Mouse (Mus musculus) forebrain, embryonic 13.5 days (tissue): ENCODE measurements around the gene Rex1bd. TPM values are rescaled to one million over a fixed set of nuclear protein-coding genes. Genes with fewer than 3 reads are reported as not detected.

Experiments used
- ATAC-seq: fragments of 200-750 bp; cut with Nextera tagmentation; 2 replicates; pipeline ENCODE4 v1.8.0; 2017
- H3K27ac ChIP-seq: fragments of 300-500 bp; sonication (generic); 2 replicates; pipeline ENCODE4 v1.5.1; 2015; ENCODE audit warnings: inconsistent platforms, mild to moderate bottlenecking, moderate library complexity
- H3K27me3 ChIP-seq: fragments of 300-500 bp; sonication (generic); 2 replicates; pipeline ENCODE4 v1.6.1; 2015; ENCODE audit warnings: mild to moderate bottlenecking, inconsistent platforms
- H3K36me3 ChIP-seq: fragments of 300-500 bp; sonication (generic); 2 replicates; pipeline ENCODE4 v1.6.1; 2015; ENCODE audit warnings: mild to moderate bottlenecking, inconsistent platforms; ENCODE audit not compliant: poor library complexity, severe bottlenecking
- H3K4me1 ChIP-seq: fragments of 300-500 bp; sonication (generic); 2 replicates; pipeline ENCODE4 v1.6.1; 2015; ENCODE audit warnings: inconsistent platforms
- H3K4me2 ChIP-seq: fragments of 300-500 bp; sonication (generic); 2 replicates; pipeline ENCODE4 v1.6.1; 2015; ENCODE audit warnings: inconsistent platforms, mild to moderate bottlenecking, moderate library complexity
- H3K4me3 ChIP-seq: fragments of 300-500 bp; sonication (generic); 2 replicates; pipeline ENCODE4 v1.5.1; 2015; ENCODE audit warnings: mild to moderate bottlenecking, inconsistent platforms
- H3K9ac ChIP-seq: fragments of 300-500 bp; sonication (generic); 2 replicates; pipeline ENCODE4 v1.6.1; 2015; ENCODE audit warnings: mild to moderate bottlenecking, inconsistent platforms
- H3K9me3 ChIP-seq: fragments of 300-500 bp; sonication (generic); replicated peaks from 2 replicates; pipeline ENCODE4 v1.6.1; 2016; ENCODE audit warnings: inconsistent platforms
- WGBS: fragments of 180-500 bp; shearing (Covaris S2); methylation state at CpG from one replicate; pipeline ENCODE4 v1.1.7; 2015; 5-methylcytosine and 5-hydroxymethylcytosine counted together
- polyA plus RNA-seq: library from polyadenylated mRNA; unstranded; fragments of >200 nt; fragmentation: Nextera tagmentation; extraction: Ambion mirVana; gene quantifications from 2 replicates; pipeline ENCODE4 v1.2.1, GENCODE M21; 2015

The Rex1bd gene
- polyA plus RNA-seq, 1 experiment from 2014 or later: 150 TPM

GRCm38 (mm10) chr8:70540013-70540506, 33.5 kb upstream of the Rex1bd start:
- H3K4me3 ChIP-seq: peak overlapping the region; percentile 81
- H3K9me3 ChIP-seq: no peaks in the 10 kb centered on the region
- H3K27me3 ChIP-seq: no peaks in the 10 kb centered on the region
- H3K4me1 ChIP-seq: peaks cover 33% of the 10 kb centered on the region
- peak overlapping the region; percentile 91 for H3K9ac ChIP-seq
- 15% methylated on average over 4 of the region's 4 CpGs for WGBS
- peaks cover 21% of the 10 kb centered on the region for H3K36me3 ChIP-seq
- no peak overlapping the region for H3K27ac ChIP-seq
- peak overlapping the region; percentile 97 for H3K4me2 ChIP-seq
- no peak for ATAC-seq

DNA sequence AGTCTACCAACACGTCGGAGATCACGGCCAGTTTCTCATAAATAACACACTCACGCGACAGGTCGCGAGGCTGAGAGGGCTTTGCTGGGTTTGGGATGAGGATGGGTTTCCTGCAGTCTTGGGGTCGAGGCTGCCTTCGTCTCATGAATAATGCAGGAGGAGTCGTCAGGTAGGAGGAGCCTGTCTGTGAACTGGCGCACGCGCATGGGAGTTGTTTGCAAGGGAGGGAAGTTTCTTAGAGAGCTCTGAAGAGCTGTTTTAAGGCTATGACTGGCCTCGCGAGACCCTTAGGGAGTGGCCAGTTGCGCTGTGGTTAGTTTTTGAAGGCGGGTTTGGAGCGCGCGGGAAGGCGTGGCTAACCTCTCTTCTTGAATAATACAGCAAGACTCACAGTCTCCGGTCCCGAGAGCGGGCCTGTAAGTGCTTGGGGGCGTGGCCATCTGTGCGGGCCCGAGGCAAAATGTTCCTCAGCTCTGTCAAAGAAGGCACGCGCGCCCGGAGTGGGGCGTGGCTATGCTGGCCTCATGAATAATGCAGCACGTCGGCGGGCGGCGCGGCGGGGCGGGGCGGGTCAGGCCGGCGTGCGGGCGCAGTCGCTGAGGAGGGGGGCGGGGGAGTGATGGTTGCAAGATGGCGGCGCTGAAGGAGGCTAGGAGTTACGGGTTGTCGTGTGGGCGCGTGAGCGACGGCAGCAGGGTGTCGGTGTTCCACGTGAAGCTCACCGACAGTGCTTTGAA, 32.7 kb upstream of the Rex1bd start, which contains the start of gene Ell:
Ell (plus strand) TSS at position 381 of the 737 bp plus-strand sequence.
- peak; percentile 90 for ATAC-seq
- H3K27me3 ChIP-seq: no peaks in the 10 kb centered on the region
- WGBS: under 1% methylated on average over 58 of the region's 58 CpGs
- peaks cover 33% of the 10 kb centered on the region for H3K4me1 ChIP-seq
- peak within 1 kb of the TSS; percentile 97 for H3K4me2 ChIP-seq
- H3K4me3 ChIP-seq: peak within 1 kb of the TSS; percentile 81
- no peaks in the 10 kb centered on the region for H3K9me3 ChIP-seq
- peaks cover 29% of the 10 kb centered on the region for H3K36me3 ChIP-seq
- peak within 1 kb of the TSS; percentile 91 for H3K9ac ChIP-seq
- H3K27ac ChIP-seq: peak within 1 kb of the TSS; percentile 93

- peak; percentile 79 for ATAC-seq
- Histone ChIP-seq H3K4me1 (peaks cover 33% of the 10 kb centered on the region), H3K9me3 (no peaks in the 10 kb centered on the region), H3K4me3 (peak overlapping the region; percentile 81), H3K27ac (peak overlapping the region; percentile 93), H3K27me3 (no peaks in the 10 kb centered on the region), H3K36me3 (peaks cover 35% of the 10 kb centered on the region), H3K4me2 (peak overlapping the region; percentile 97), H3K9ac (peak overlapping the region; percentile 91)
- under 1% methylated on average over 32 of the region's 32 CpGs for WGBS
These were observed 32.1 kb upstream of the Rex1bd start for GRCm38 (mm10) chr8:70538633-70539076.

GRCm38 (mm10) chr8:70538024-70538579, 31.6 kb upstream of the Rex1bd start:
- H3K27me3 ChIP-seq: no peaks in the 10 kb centered on the region

GRCm38 (mm10) chr8:70535701-70536100, 29.1 kb upstream of the Rex1bd start:
- Histone ChIP-seq H3K36me3 (peaks cover 65% of the 10 kb centered on the region), H3K27ac (no peak overlapping the region), H3K9ac (no peak overlapping the region), H3K4me3 (no peak overlapping the region), H3K4me2 (no peak overlapping the region), H3K9me3 (no peaks in the 10 kb centered on the region), H3K27me3 (no peaks in the 10 kb centered on the region), H3K4me1 (peaks cover 16% of the 10 kb centered on the region)
- no peak for ATAC-seq
- 82% methylated on average over 2 of the region's 2 CpGs for WGBS

More at GRCm38 (mm10) chr8:70538024-70538579, 31.6 kb upstream of the Rex1bd start:
- ATAC-seq: peak; percentile 6
- Histone ChIP-seq H3K4me2 (peak overlapping the region; percentile 97), H3K9me3 (no peaks in the 10 kb centered on the region), H3K27ac (peak overlapping the region; percentile 79), H3K36me3 (peaks cover 41% of the 10 kb centered on the region), H3K4me3 (peak overlapping the region; percentile 81), H3K4me1 (peaks cover 33% of the 10 kb centered on the region), H3K9ac (peak overlapping the region; percentile 61)
- 16% methylated on average over 24 of the region's 24 CpGs for WGBS

GRCm38 (mm10) chr8:70535221-70535620, 28.7 kb upstream of the Rex1bd start:
- Histone ChIP-seq H3K4me2 (no peak overlapping the region), H3K9ac (no peak overlapping the region), H3K9me3 (no peaks in the 10 kb centered on the region), H3K27ac (no peak overlapping the region), H3K4me3 (no peak overlapping the region), H3K36me3 (peaks cover 68% of the 10 kb centered on the region), H3K27me3 (no peaks in the 10 kb centered on the region), H3K4me1 (peaks cover 11% of the 10 kb centered on the region)
- ATAC-seq: no peak
- WGBS: 95% methylated on average over 3 of the region's 3 CpGs

DNA sequence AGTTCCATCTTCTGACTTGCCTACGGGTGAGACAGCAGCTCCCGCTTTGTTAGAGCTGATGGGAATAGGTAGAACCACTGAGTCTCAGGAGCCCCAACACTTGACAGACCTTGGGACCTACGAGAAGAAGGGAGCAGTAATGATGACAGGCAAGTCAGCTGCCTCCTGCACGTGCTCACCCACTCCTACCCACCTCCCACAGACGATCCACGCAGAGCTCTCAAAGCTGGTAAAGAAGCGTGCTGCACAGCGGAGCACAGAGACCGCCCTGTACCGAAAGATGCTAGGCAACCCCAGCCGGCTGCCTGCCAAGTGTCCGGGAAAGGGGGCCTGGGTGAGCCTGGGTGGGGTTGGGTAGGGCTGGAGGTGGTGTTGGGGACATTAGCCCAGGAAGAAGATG, 27.7 kb upstream of the Rex1bd start:
- Histone ChIP-seq H3K4me3 (no peak overlapping the region), H3K4me1 (peaks cover 11% of the 10 kb centered on the region), H3K9ac (no peak overlapping the region), H3K9me3 (no peaks in the 10 kb centered on the region), H3K36me3 (peaks cover 77% of the 10 kb centered on the region), H3K27me3 (no peaks in the 10 kb centered on the region), H3K27ac (no peak overlapping the region; the same call in 1 of the 2 replicates), H3K4me2 (no peak overlapping the region)
- no peak for ATAC-seq
- WGBS: 93% methylated on average over 12 of the region's 12 CpGs

DNA sequence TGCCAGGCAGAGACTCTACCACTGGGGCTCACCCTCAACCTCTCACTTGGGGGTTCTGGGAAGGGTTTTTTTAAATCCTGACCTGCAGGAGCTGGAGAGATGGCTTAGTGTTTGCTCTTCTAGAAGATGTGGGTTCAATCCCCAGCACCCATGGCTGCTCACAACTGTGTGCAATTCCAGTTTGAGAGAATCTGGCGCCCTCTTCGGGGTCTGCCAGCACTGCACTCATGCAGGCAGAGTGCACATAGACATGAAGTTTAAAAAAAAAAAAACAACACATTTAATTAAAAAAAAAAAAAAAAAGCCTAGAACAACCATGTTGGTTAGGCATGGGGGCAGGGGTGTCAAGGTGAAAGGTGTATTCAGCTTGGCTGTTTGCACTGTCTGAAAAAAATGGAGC, 23.8 kb upstream of the Rex1bd start:
- no peak overlapping the region for H3K9ac ChIP-seq
- no peak for ATAC-seq
- peaks cover 28% of the 10 kb centered on the region for H3K4me1 ChIP-seq
- H3K4me3 ChIP-seq: no peak overlapping the region
- no peak overlapping the region for H3K27ac ChIP-seq
- no peaks in the 10 kb centered on the region for H3K9me3 ChIP-seq
- H3K4me2 ChIP-seq: no peak overlapping the region
- H3K36me3 ChIP-seq: peaks cover 59% of the 10 kb centered on the region
- no peaks in the 10 kb centered on the region for H3K27me3 ChIP-seq
- WGBS: 92% methylated on average over 2 of the region's 2 CpGs

- Histone ChIP-seq H3K27me3 (no peaks in the 10 kb centered on the region), H3K36me3 (peaks cover 54% of the 10 kb centered on the region), H3K4me3 (no peak overlapping the region), H3K9me3 (no peaks in the 10 kb centered on the region), H3K27ac (no peak overlapping the region), H3K4me1 (peaks cover 28% of the 10 kb centered on the region), H3K9ac (peak overlapping the region; percentile 40; the same call in 1 of the 2 replicates), H3K4me2 (no peak overlapping the region)
- 97% methylated on average over 3 of the region's 3 CpGs for WGBS
- ATAC-seq: no peak
These were observed 23.2 kb upstream of the Rex1bd start for GRCm38 (mm10) chr8:70529741-70530161.

DNA sequence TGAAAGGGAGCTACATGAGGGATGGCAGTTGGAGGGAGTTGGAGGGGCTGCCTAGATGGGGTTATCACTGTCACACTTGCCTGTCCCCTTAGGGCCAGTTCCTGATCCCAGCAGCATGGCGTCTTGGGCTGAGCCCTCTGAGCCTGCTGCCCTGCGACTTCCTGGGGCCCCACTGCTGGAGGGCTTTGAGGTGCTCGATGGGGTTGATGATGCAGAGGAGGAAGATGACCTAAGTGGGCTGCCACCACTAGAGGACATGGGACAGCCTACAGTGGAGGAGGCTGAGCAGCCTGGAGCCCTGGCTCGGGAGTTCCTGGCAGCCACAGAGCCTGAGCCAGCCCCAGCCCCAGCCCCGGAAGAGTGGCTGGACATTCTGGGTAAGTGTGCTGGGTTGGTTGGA, 22.7 kb upstream of the Rex1bd start:
- no peak for ATAC-seq
- peak overlapping the region; percentile 5; the same call in 1 of the 2 replicates for H3K4me2 ChIP-seq
- H3K27ac ChIP-seq: no peak overlapping the region
- peaks cover 49% of the 10 kb centered on the region for H3K36me3 ChIP-seq
- H3K9me3 ChIP-seq: no peaks in the 10 kb centered on the region
- peaks cover 28% of the 10 kb centered on the region for H3K4me1 ChIP-seq
- no peaks in the 10 kb centered on the region for H3K27me3 ChIP-seq
- H3K4me3 ChIP-seq: no peak overlapping the region
- WGBS: 84% methylated on average over 5 of the region's 5 CpGs
- peak overlapping the region; percentile 40 for H3K9ac ChIP-seq

GRCm38 (mm10) chr8:70528182-70528797, 21.7 kb upstream of the Rex1bd start:
- Histone ChIP-seq H3K9me3 (no peaks in the 10 kb centered on the region), H3K4me2 (peak overlapping the region; percentile 88), H3K4me3 (peak overlapping the region; percentile 77), H3K9ac (peak overlapping the region; percentile 92), H3K27me3 (no peaks in the 10 kb centered on the region), H3K27ac (peak overlapping the region; percentile 79), H3K4me1 (peaks cover 28% of the 10 kb centered on the region), H3K36me3 (peaks cover 39% of the 10 kb centered on the region)
- WGBS: 39% methylated on average over 13 of the region's 13 CpGs
- ATAC-seq: no peak
